Mouse (Mus musculus) embryo, embryonic 11.5 days (tissue): ENCODE measurements at regions not wholly inside any gene's neighbourhood (a gene's known extent, or its start where the extent isn't known, plus 50 kb on each side); places are given as distances from the start of the nearest gene placed in this dataset.
A peak's percentile ranks its signal among the peaks of the same experiment; 100 is the strongest.

Experiments
- DNase-seq: peaks from one replicate; pipeline ENCODE4 v3.0.0-alpha.2; 2012; ENCODE audit warnings: low read depth, low spot score

DNA sequence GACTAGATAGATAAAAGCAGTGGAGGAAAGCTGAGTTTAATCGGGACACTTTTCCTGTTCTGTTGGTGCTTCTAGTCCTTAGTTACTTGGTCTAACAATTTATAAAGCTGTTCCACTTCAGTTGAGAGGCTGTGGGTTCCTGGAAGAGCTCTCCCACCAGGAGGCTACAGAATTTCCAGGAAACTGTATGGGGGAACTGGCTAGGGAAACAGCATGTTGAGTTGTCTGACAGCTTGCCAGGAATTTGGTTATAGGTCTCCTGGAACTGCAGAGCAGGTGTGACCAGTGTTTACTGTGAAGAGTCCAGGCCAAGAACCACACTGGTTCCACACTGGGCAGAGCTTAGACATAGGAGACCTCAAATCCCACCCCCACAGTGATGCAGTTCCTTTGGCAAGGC is 65.0 kb upstream of the Pik3cg start:
- DNase-seq = no peak

DNA sequence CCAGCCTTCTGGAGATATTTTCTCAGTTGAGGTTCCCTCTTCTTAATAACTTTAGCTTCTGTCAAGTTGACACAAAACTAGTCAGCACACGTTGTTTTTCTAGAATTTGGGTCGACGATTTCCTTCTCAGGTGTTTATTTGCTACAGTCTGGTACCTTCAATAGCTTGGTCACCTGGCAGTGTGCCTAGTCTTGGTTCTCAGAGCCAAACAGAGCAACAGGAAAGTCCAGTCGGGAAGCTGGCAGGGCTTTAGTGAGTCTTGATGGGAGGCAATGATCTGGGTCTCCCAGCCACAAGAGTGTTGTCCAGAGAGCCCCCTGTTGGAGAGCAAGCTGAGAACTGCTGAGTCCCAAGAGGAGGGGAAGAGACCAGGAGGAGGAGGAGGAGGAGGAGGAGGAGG is 71.4 kb upstream of the Pik3cg start:
- DNase-seq = no peak

DNA sequence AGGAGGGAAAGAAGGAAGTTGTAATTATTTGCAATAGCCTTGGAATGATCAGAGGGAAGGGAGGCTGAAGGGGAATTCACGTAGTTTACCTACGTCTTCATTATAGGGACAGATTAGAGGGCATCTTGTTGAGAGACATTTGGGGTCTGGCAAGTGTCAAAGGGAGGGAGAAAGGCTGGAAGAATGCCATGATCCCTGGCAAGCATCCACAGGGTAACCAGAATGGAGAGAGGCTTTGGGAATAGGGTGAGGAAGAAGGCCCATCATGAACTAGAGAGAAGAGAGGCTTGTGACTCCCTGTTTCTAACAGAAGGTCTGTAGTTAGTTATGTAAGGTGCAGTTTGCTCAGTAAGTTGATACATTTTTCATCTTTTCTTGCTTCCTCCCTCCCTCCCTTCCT is 71.8 kb upstream of the Pik3cg start:
- DNase-seq = no peak

DNA sequence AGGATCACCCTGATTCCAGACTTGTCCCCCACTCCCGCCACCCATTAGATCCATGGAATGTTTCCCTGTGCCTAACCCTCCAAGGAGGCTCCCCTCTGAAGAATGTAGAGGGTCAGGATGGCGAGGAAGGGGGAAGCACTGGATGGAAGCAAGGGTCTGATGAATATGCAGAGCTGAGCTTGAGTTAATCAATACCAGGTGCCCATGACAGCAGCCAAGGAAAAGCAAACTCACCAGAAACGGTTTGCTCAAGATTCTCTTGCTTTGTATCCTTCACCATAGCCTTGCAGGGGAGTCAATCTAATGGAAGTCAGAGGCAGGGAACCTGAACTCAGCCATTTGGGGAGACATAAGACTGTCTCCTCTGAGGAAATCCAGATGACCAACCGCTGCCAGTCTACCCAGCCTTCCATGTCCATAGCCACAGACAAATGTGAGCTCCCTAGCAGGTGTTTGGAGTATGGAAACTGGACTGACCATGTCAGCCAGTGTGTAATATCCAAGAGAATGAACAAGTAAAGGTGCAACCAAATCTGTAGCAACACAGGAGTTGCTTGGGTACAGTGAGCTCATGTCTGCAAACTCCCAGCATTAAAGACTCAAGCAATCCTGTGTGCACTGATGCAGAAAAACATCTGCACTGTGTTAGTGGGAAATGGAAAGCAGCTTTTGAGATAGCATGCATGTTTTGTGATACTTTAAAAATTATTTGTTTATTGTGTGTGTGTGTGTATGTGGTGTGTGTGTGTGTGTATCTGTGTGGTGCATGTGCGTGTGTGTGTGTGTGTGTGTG is 74.1 kb upstream of the Pik3cg start:
- DNase-seq = no peak

DNA sequence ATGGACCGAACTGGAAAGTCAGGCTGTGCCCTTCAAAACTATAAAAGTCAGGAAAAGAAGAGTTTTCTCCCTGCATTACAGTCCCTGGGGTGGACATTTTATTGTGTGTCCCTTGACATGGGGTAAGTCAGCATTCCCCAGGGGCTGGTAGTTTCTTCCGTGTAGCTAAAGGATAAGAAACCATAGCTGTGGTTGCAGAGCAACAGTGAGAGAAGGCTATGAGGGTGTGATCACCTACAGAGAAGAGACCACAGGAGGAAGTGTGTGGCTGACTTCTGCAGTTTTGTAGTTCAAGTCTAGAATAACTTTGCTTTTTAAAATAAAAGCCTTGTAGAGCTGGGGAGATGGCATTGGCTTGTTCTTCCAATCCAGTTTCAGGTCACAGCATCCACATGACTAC is 76.6 kb upstream of the Pik3cg start:
- no peak for DNase-seq

DNA sequence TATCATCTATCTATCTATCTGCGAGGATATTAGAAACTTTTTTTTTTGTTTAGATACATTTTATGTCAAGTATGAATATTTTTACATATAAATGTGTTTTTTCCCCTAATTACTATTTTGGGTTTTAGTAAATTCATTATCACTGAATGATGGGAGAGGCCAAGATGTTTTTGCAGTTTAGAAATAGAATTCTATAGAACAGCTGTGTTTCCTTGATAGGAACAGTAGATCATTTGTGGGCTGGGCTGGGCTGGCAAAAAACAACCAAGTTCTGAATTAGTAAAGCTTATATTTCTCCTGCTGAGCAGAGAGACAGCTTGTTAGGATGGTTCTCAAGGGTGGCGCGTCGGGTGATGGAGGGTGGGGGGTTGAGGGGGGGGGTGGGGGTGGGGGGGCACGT is 78.2 kb upstream of the Pik3cg start:
- DNase-seq = no peak

DNA sequence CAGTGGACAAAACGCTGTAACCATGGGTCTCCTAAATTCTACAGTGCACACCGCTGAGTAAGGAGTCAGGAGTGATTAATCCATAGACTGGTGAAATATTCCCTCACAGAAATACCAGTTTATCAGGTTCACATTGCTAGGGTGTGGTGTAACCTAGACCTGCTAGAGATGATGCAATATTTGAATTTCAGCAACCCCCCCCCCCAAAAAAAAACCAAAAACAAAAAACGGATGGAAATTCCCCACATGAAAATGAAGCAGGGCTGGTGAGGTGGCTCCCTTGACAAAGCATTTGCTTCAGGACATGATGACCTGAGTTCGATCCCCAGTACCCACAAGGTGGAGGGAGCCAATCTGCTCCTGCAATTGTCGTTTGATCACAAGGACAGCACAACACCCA is 82.7 kb upstream of the Pik3cg start:
- no peak for DNase-seq

DNA sequence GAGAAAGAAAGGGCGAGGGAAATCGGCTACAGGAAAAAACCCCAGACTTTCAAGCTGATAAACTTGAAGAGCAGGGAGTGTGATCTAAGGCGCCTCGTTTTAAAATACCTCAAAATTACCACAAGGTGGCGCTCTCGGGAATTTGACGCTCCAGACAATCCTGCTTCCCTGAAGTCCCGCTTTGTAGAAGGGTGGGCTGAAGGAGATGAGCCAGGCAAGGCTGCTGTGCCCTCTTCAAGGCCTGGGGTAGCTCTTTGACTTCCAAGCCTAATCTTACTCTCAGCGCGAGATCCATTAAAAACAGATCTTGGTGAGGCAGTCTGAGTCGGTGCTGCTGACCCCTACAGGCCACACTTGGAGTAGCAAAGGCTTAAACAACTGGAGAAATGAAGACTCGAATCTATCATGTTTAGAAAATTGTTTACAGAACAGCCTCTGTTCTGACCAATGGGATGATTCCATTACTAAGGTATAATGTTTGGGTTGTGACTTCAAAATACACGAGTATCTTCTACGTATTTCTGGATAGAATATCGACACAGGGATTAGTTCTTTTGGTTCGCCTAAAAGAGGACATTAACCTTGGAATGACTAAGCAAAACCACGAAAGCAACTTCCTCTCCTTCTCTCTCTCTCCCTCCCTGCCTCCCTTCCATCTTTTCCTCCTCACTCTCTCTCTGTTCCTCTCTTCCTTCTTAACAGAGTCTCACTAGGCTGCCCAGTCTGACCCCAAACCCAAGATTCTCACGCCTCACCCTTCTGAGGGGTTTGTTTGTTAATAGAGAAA is 83.7 kb upstream of the Pik3cg start:
- peak; percentile 61 for DNase-seq

DNA sequence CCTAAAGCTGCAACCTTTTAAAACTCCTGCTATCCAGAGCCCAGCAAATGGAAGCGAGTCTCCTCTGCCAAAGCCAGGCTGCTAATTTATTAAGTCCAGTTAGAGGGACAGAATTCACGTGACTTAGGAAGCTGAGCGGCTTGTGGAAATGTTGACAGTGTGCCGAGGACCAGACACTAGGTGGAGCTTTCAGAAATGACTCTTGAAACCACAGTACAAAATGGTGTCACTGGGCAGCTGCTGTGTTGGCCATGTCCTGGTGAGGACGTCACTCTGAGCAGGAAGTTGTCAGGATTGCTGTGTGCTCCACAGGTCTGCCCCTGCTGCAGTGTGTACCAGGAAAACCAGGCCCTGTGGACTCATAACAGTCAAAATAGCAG is 84.3 kb upstream of the Pik3cg start:
- no peak for DNase-seq

DNA sequence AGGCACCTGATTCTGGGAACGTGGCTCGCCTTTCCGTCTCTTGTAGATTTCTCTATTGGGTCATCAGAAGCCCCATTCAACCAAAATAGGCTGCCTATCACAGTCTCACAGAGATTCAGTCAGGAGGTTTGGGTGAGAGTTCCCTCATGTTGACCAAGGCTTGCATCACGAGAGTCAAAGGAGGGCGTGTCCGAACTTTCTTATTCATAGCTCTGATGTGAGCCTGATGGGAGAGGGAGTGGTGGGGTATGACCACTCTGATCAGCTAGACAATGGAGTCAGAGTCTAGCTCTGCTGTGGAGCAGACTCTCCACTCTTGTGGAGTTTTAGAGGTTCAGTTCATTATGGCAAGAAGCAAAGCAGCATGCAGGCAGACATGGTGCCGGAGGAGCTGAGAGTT is 81.1 kb upstream of the Ccdc71l start:
- DNase-seq = no peak

DNA sequence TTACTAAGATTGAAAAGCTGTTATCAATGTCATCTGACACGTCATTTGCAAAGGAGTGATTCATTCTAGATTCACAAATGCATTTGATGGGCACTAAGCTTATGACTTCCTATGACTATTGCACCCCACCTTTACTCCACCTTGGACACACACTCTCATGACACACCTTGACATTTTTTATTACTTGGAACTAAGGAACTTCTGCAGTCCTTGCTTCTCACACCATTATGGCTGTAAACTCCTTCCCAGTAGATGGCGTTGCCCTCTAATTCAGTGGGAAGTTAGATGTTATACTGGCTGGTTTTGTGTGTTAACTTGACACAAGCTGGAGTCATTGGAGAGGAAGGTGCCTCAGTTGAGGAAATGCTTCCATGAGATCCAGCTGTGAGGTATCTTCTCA is 78.8 kb upstream of the Ccdc71l start:
- DNase-seq = no peak

DNA sequence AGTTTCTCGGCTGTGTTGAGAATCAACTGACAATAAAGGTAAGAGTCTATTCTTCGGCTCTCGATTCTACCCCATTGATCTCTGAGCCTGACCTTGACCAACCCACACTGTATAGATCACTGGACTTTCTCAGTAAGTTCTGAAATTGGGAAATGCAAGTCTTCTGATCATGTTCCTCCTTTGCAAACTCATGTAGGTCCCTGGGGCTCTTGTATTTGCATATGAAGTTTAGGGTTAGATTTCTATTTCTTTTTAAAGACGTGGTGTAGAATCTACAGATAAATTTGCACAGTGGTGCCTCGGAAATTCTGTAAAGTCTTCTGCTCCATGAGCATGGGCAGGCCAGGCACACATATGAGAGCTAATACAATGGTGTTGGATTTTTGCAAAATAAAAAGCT is 72.8 kb upstream of the Ccdc71l start:
- no peak for DNase-seq

DNA sequence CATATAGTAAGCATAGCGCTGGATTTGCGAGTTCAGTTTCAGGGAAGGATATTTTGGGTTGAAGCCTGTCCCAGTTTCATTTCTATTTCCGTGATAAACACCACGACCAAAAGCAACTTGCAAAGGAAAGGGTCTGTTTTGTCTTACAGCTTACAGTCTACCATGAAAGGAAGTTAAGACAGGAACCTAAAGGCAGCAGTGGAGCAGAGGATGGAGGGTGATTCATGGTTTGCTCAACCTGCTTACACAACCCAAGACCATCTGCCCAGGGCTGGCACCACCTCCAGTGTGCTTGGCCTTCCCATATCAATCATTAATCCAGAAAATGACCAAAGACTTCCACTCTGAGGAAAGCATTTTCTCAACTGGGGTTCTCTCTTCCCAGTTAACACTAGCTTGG is 72.2 kb upstream of the Ccdc71l start:
- no peak for DNase-seq

DNA sequence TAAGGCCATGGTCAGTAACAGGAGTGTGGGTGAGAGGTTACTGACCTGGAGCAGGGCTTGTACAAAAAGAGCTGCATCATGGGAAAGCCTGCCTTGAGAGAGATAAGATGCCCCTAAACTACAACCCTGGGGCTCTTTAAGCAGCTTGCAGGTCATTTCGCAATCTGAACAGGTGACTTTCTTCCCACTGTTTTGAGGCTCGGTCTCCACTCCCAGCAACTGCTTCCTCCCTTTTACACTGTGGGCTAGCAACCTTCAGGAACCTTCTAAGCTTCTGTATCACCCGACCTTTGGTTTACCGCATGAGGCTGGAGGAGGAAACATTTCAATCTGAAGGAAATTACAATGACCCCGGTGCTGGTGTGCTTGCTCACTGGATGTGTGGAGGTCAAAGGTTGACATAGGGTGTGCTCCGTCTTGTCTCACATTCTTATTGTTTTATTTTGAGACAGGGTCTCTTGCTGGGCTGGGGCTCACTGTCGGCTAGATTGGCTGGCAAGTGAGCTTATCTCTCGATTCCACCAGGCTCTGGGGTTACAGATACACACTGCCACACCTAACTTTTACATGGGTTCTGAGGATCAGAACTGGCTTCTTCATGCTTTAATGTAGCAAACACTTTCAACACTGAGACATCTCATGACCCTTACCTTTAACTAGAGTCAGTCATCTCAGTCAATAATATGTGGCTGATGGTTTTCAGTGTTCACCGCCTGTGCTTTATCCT is 71.1 kb upstream of the Ccdc71l start:
- no peak for DNase-seq

DNA sequence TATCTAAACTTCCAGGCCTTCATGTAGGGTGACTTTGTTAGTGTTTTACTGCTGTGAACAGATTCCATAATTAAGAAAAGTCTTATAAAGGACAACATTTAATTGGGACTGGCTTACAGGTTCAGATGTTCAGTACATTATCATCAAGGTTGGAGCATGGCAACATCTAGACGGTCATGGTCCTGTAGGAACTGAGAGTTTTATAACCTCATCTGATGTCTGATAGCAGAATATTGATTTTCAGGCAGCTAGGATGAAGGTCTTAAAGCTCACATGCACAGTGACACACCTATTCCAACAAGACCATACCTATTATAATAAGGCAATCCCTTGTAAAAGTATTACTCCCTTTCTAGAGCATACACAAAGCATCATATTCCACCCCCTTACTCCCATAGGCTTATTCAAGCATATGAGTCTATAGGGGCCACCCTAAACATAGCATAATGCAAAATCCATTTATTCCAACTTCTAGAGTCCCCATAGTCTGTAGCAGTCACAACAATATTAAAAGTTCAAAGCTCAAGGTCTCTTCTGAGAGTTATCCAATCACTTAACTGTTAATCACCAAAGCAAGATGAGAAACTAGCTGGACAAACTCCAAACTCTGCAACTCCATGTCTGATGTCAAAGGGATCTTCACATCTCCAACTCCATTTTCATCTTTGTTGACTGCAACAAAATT is 63.3 kb upstream of the Ccdc71l start:
- no peak for DNase-seq
